Mouse (Mus musculus) small intestine, adult 2 months (tissue): Measurements from ENCODE around the gene Tmx1. TPM values are rescaled to one million over a fixed set of nuclear protein-coding genes. Genes with fewer than 3 reads are reported as not detected.

Source experiments
- H3K27ac ChIP-seq: fragments of 200-500 bp; 2 replicates; pipeline ENCODE4 v1.5.1; 2012; ENCODE audit warnings: low read depth, low read length, control low read depth, inconsistent platforms; ENCODE audit not compliant: insufficient read depth
- H3K27me3 ChIP-seq: fragments of 200-500 bp; 2 replicates; pipeline ENCODE4 v1.6.1; 2012; ENCODE audit warnings: mild to moderate bottlenecking, moderate library complexity, low read length, inconsistent platforms; ENCODE audit not compliant: control insufficient read depth, insufficient read depth
- H3K36me3 ChIP-seq: fragments of 200-500 bp; 2 replicates; pipeline ENCODE4 v1.6.1; 2012; ENCODE audit warnings: mild to moderate bottlenecking, low read length, control low read depth, inconsistent platforms; ENCODE audit not compliant: control insufficient read depth, insufficient read depth
- H3K4me1 ChIP-seq: fragments of 200-500 bp; 2 replicates; pipeline ENCODE4 v1.6.1; 2012; ENCODE audit warnings: low read length, inconsistent platforms, mixed read lengths; ENCODE audit not compliant: control insufficient read depth, insufficient read depth, insufficient read length
- H3K4me3 ChIP-seq: fragments of 200-500 bp; 2 replicates; pipeline ENCODE4 v1.5.1; 2012; ENCODE audit warnings: low read depth, mild to moderate bottlenecking, control low read depth, inconsistent platforms, low read length, moderate library complexity
- CTCF ChIP-seq: fragments of 200-500 bp; IDR thresholded peaks from 2 replicates; pipeline ENCODE4 v1.5.1; 2012; ENCODE audit warnings: low read depth, mild to moderate bottlenecking, control low read depth, inconsistent platforms, low read length, moderate library complexity, mixed read lengths; ENCODE audit not compliant: insufficient replicate concordance, insufficient read length; ENCODE audit errors: extremely low read depth
- POLR2A ChIP-seq: fragments of 200-500 bp; IDR thresholded peaks from 2 replicates; pipeline ENCODE4 v1.6.1; 2012; ENCODE audit warnings: low read depth, mild to moderate bottlenecking, control low read depth, inconsistent platforms, low read length, moderate library complexity
- WGBS: fragments of 180-500 bp; shearing (Covaris S2); methylation state at CpG from one replicate; pipeline ENCODE4 v1.1.7; 2018; 5-methylcytosine and 5-hydroxymethylcytosine counted together
- polyA plus RNA-seq: library from polyadenylated mRNA; depleted of rRNA; stranded (reverse); fragments of >200 nt; gene quantifications from 2 replicates; pipeline ENCODE4 v1.2.3, GENCODE M21; 2012; rRNA removed

The Tmx1 gene
- polyA plus RNA-seq, result 0.94 and 2.1 TPM in 2 replicates

GRCm38 (mm10) chr12:70452726-70453645 is at the start of gene Tmx1:
Gene Tmx1 (plus strand): TSS chr12:70453095.
- no peaks in the 10 kb centered on the region for H3K27me3 ChIP-seq
- 0 out of 2 replicates have a peak, but pooled peaks have one; percentile 3 for TF ChIP-seq CTCF
- TF ChIP-seq POLR2A, result peak; percentile 89
- H3K36me3 ChIP-seq, result peaks cover 2% of the 10 kb centered on the region; the same call in 1 of the 2 replicates
- peak within 1 kb of the TSS; percentile 67 for H3K27ac ChIP-seq
- peak within 1 kb of the TSS; percentile 84 for H3K4me3 ChIP-seq
- under 1% methylated on average over 58 of the region's 58 CpGs for WGBS
- peaks cover 3% of the 10 kb centered on the region; the same call in 1 of the 2 replicates for H3K4me1 ChIP-seq

GRCm38 (mm10) chr12:70404327-70404726 is 48.6 kb upstream of the Tmx1 start:
- Histone ChIP-seq H3K4me1 (no peaks in the 10 kb centered on the region), H3K27me3 (no peaks in the 10 kb centered on the region), H3K4me3 (no peak overlapping the region), H3K36me3 (no peaks in the 10 kb centered on the region), H3K27ac (no peak overlapping the region)
- WGBS, result 69% methylated on average over 6 of the region's 6 CpGs
- no peak for TF ChIP-seq POLR2A
- no peak for TF ChIP-seq CTCF

GRCm38 (mm10) chr12:70408396-70408795 is 44.5 kb upstream of the Tmx1 start:
- no peaks in the 10 kb centered on the region for H3K4me1 ChIP-seq
- no peaks in the 10 kb centered on the region for H3K27me3 ChIP-seq
- TF ChIP-seq POLR2A (no peak), CTCF (no peak)
- no peaks in the 10 kb centered on the region for H3K36me3 ChIP-seq
- no peak overlapping the region for H3K4me3 ChIP-seq
- WGBS, result 78% methylated on average over 1 of the region's 1 CpGs
- no peak overlapping the region for H3K27ac ChIP-seq

- Histone ChIP-seq H3K4me3 (no peak overlapping the region), H3K27me3 (no peaks in the 10 kb centered on the region), H3K36me3 (no peaks in the 10 kb centered on the region), H3K4me1 (no peaks in the 10 kb centered on the region), H3K27ac (no peak overlapping the region)
- TF ChIP-seq CTCF, result no peak
- TF ChIP-seq POLR2A, result no peak
- 83% methylated on average over 2 of the region's 2 CpGs for WGBS
These were observed 43.3 kb upstream of the Tmx1 start for GRCm38 (mm10) chr12:70409600-70409999.

- WGBS, result 92% methylated on average over 1 of the region's 1 CpGs
- Histone ChIP-seq H3K27ac (no peak overlapping the region), H3K36me3 (no peaks in the 10 kb centered on the region), H3K4me3 (no peak overlapping the region), H3K27me3 (no peaks in the 10 kb centered on the region), H3K4me1 (no peaks in the 10 kb centered on the region)
- TF ChIP-seq CTCF (no peak), POLR2A (no peak)
These were observed 32.7 kb upstream of the Tmx1 start for GRCm38 (mm10) chr12:70420216-70420615.

GRCm38 (mm10) chr12:70421028-70421427 is 31.9 kb upstream of the Tmx1 start:
- Histone ChIP-seq H3K27me3 (no peaks in the 10 kb centered on the region), H3K4me1 (no peaks in the 10 kb centered on the region), H3K27ac (no peak overlapping the region), H3K36me3 (no peaks in the 10 kb centered on the region), H3K4me3 (no peak overlapping the region)
- WGBS, result 82% methylated on average over 3 of the region's 3 CpGs
- no peak for TF ChIP-seq CTCF
- TF ChIP-seq POLR2A, result no peak

GRCm38 (mm10) chr12:70422322-70423118 is 30.4 kb upstream of the Tmx1 start:
- Histone ChIP-seq H3K27ac (no peak overlapping the region), H3K4me3 (no peak overlapping the region), H3K27me3 (no peaks in the 10 kb centered on the region), H3K36me3 (no peaks in the 10 kb centered on the region), H3K4me1 (no peaks in the 10 kb centered on the region)
- 64% methylated on average over 9 of the region's 9 CpGs for WGBS
- no peak for TF ChIP-seq CTCF
- TF ChIP-seq POLR2A, result no peak
